Mouse (Mus musculus) A20 (cell line): ENCODE measurements around the gene Kxd1.

ENCODE experiments used
- DNase-seq: peaks from one replicate; pipeline ENCODE4 v3.0.0-alpha.2; 2011; ENCODE audit warnings: low read depth, low spot score

Kxd1 gene

GRCm38 (mm10) chr8:70513441-70513840 lies 14.3 kb downstream of the Kxd1 start:
- no peak for DNase-seq

- peak; percentile 75 for DNase-seq
Measured at GRCm38 (mm10) chr8:70512253-70512903, 15.4 kb downstream of the Kxd1 start.

GRCm38 (mm10) chr8:70511770-70512169 lies 16.0 kb downstream of the Kxd1 start:
- DNase-seq = peak; percentile 51

- DNase-seq = peak; percentile 39
Measured at GRCm38 (mm10) chr8:70511174-70511573, 16.6 kb downstream of the Kxd1 start.

GRCm38 (mm10) chr8:70510228-70510915 lies 17.4 kb downstream of the Kxd1 start, which contains the start of gene Uba52:
TSS of gene Uba52 (minus strand) at chr8:70510801.
- DNase-seq = peak; percentile 97

GRCm38 (mm10) chr8:70509281-70509952 lies 18.3 kb downstream of the Kxd1 start:
- DNase-seq = no peak

GRCm38 (mm10) chr8:70507027-70507393 lies 20.7 kb downstream of the Kxd1 start:
- no peak for DNase-seq

GRCm38 (mm10) chr8:70506328-70507026 lies 21.3 kb downstream of the Kxd1 start, which contains the start of gene Rex1bd:
TSS of gene Rex1bd (minus strand) at chr8:70506752.
- peak; percentile 99 for DNase-seq

- no peak for DNase-seq
Measured at GRCm38 (mm10) chr8:70505698-70506327, 21.9 kb downstream of the Kxd1 start.

GRCm38 (mm10) chr8:70504851-70505250 lies 22.9 kb downstream of the Kxd1 start:
- DNase-seq = peak; percentile 76

- no peak for DNase-seq
Measured at GRCm38 (mm10) chr8:70504291-70504716, 23.5 kb downstream of the Kxd1 start.

GRCm38 (mm10) chr8:70503062-70503750 lies 24.6 kb downstream of the Kxd1 start:
- peak; percentile 72 for DNase-seq

GRCm38 (mm10) chr8:70502540-70502939 lies 25.2 kb downstream of the Kxd1 start:
- no peak for DNase-seq

GRCm38 (mm10) chr8:70501820-70502529 lies 25.8 kb downstream of the Kxd1 start:
- DNase-seq = no peak

GRCm38 (mm10) chr8:70500386-70501301 lies 27.1 kb downstream of the Kxd1 start:
- DNase-seq = peak; percentile 76

- no peak for DNase-seq
Measured at GRCm38 (mm10) chr8:70495771-70496062, 32.0 kb downstream of the Kxd1 start.

- DNase-seq = no peak
Measured at GRCm38 (mm10) chr8:70495001-70495770, 32.6 kb downstream of the Kxd1 start.

- no peak for DNase-seq
Measured at GRCm38 (mm10) chr8:70494416-70494945, 33.3 kb downstream of the Kxd1 start.
